Mouse (Mus musculus): Measurements from ENCODE around the gene 5330417H12Rik.

DNA sequence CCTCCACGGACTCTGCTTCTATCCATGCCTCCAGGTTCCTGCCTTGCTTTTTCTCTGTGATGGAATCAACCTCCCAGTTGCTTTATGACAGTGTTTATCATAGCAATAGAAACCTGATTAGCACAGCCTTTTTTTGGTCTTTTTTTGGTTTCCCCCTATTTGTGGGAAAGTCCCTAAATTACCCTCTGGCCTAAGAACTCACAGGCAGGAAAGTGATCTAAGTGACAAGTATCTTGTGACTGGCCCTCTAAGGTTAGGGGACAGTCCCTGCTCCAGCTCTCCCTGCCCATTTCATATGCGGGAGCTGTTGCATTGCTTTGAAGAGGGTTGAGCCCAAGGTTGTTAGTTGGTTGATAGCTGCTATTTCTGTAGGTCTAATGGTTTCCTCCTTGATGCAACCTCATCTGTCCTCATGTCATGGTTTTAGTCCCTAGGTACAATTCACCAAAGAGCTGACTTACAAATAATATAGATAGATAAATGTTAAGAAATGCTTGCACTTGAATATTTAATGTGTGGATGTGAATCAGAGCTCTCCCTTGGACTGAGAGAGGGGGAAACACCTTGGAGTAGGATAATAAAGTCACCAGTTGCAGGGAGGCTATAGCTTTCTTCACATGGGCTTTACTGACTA, 15.2 kb downstream of the 5330417H12Rik start:
- TF ChIP-seq CTCF (IDR thresholded peaks at IDR 0.05; ENCODE audit: low read depth) (no peak), EP300 (IDR thresholded peaks at IDR 0.05; ENCODE audit: low read depth) (no peak)
